Mouse (Mus musculus): ENCODE results near the gene Larp4b. TPM values are rescaled to one million over a fixed set of nuclear protein-coding genes. Genes with fewer than 3 reads are reported as not detected.

Gene Larp4b
- total RNA-seq, 2 experiments from 2014 or later, result 88.9 to 91.0 TPM

- intact Hi-C loops (cut with DNase I), result loop anchor here (10.0 kb wide), 1 partner anchor 175 kb away; the partner anchor contains the start of gene Gtpbp4
Observed at GRCm38 (mm10) chr13:9169616-9170015, 75.9 kb downstream of the Larp4b start.

DNA sequence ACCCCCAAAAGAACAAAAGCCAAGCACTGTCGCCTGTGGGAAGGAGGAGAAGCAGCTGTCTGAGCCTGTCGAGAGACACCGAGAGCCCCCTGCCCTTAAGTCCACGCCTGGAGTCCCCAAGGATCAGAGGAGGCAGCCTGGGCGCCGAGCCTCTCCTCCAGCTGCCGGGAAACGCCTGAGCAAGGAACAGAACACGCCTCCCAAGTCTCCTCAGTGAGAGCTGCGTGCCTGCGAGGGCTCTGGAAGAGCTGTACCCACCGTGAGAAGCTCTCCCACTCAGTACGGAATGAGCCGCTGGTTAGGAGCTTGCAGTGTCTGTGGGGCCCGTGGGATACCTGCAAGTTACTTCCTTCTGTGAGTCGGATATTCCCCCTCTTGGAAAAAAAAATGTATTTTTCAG lies 77.0 kb downstream of the Larp4b start:
- intact Hi-C loops (cut with DNase I), result loop anchor here (10.0 kb wide), 1 partner anchor 176 kb away; the partner anchor contains the start of gene Gtpbp4
- DNase-seq (ENCODE audit: low spot score in 2 of 2), result no peak

More at GRCm38 (mm10) chr13:9169616-9170015, 75.9 kb downstream of the Larp4b start:
- DNase-seq (ENCODE audit: low spot score in 2 of 2), result no peak

DNA sequence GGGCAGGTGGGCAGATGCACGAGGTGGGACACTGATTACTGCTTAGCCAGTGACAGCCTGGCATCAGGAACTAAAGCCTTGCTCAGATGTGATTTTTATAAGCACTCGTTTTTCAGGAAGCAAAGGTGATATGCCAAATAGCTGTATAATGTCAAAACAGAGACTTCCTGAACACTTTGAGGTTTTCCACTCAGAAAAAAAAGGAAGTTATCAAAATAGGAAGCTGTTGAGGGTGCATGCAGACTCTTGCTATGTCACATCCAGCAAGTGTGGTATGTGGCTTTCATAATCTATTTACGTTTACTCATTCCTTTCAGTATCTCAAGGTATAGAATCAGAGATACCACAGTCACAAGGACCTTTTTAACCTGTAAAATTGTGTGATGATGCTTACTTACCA lies 79.7 kb downstream of the Larp4b start:
- intact Hi-C loops (cut with DNase I), result loop anchor here (10.0 kb wide), 1 partner anchor 179 kb away; the partner anchor contains the start of gene Gtpbp4
- DNase-seq (ENCODE audit: low spot score in 2 of 2), result no peak

- no peak for DNase-seq (ENCODE audit: low spot score in 2 of 2)
- intact Hi-C loops (cut with DNase I), result loop anchor here (5.0 to 10.0 kb wide), 2 partner anchors 180 to 462 kb away; partner anchors contain the start of gene Gtpbp4
Observed at GRCm38 (mm10) chr13:9175171-9175570, 81.5 kb downstream of the Larp4b start.

DNA sequence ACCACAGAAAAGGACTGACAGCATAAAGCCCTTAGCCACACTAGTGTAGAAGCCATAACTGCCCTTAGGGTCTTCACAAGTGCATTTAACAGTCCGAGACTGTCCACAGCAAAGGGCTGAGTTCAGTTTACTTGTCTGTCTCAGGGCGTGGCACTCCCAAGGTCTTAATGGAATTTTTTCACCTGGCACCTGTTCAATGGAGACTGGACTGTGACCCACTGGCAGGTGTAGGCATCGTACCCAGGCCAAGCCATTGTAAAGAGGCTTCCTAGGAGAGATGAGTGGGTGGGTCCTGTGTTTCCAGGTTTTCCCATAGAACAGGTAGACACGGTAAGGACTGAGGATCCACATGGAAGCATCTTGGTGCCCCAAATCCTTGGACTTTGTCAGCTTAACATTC lies 84.6 kb downstream of the Larp4b start:
- DNase-seq (ENCODE audit: low spot score in 2 of 2), result no peak
- intact Hi-C loops (cut with DNase I), result loop anchor here (5.0 to 10.0 kb wide), 2 partner anchors 183 to 459 kb away; partner anchors contain the start of gene Gtpbp4

DNA sequence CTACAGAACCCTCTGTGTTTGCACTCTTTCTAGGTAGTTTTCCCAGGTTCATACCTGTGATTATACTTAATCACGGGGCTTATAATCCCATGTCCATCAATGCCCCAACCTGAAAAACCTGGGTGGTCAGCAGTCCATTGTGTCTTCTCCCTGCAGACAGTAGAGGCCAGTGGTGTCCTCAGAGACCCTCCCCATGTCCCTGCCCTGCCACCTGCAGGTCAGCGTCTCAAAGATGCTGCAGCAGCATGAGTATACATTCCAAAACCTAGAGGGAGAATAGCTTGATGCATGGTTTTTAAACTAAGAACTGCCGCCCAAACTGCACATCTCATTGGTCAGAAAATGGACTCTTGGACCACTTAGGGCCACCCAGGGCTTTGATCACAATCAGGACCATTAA lies 85.0 kb downstream of the Larp4b start:
- DNase-seq (ENCODE audit: low spot score in 2 of 2), result no peak
- intact Hi-C loops (cut with DNase I), result loop anchor here (5.0 to 10.0 kb wide), 2 partner anchors 184 to 459 kb away; partner anchors contain the start of gene Gtpbp4

DNA sequence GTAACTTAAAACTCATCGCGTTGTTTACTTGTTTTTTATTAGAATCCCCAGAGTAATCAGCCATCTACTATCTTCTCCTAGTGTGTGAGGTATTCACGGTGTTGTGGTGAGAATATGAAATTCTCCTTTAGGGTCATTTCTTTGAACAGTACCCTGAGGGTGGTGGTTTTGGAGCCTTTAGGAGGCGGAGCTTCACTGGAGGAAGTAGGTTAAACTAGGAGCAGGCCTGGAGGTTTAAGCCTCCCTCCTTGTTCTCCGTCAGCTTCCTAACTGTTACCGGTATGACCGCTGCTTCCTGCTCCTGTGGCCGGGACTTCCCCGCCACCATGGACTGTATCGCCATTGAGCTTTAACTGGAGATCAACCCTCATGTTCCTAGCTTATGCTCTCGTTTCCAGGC lies 86.5 kb downstream of the Larp4b start:
- no peak for DNase-seq (ENCODE audit: low spot score in 2 of 2)
- intact Hi-C loops (cut with DNase I), result loop anchor here (5.0 to 10.0 kb wide), 3 partner anchors 287 to 667 kb away; no protein-coding TSS in a partner anchor

GRCm38 (mm10) chr13:9181106-9181505 lies 87.4 kb downstream of the Larp4b start:
- no peak for DNase-seq (ENCODE audit: low spot score in 2 of 2)
- intact Hi-C loops (cut with DNase I), result loop anchor here (5.0 to 10.0 kb wide), 3 partner anchors 286 to 666 kb away; no protein-coding TSS in a partner anchor

DNA sequence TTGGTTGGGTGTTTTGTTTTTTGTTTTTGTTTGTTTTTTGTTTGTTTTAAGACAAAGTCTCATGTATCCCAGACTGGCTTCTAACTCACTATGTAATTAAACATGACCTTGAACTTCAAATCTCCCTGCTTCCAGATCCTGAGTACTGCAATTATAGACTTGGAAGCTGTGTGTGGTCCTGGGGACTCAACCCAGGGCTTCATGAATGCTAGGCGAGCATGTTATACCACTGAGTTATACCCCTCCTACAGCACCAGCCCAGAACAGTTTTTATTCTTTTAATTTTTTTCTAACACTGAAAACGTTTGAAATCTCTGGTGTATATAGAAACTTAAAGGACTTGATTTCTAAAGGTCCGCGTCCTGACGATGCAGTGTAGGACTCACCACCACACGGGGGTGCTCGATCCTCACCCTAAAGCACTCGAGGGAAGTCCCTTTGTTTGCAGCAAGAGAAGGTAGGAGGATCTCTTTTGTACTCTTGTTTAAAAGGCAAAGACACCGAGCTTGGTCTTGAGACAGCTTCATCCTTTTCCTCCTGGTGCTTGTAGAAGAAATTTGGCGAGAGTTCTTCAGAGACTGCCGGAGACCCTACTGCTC lies 88.1 kb downstream of the Larp4b start:
- intact Hi-C loops (cut with DNase I), result loop anchor here (5.0 to 10.0 kb wide), 3 partner anchors 286 to 666 kb away; no protein-coding TSS in a partner anchor
- peak; percentile 76 to 89 for DNase-seq (ENCODE audit: low spot score in 2 of 2)

- intact Hi-C loops (cut with DNase I), result loop anchor here (5.0 to 10.0 kb wide), 3 partner anchors 283 to 663 kb away; no protein-coding TSS in a partner anchor
- DNase-seq (ENCODE audit: low spot score in 2 of 2), result no peak
Observed at GRCm38 (mm10) chr13:9184281-9184680, 90.6 kb downstream of the Larp4b start.

- DNase-seq (ENCODE audit: low spot score in 2 of 2), result no peak
- intact Hi-C loops (cut with DNase I), result loop anchor here (5.0 to 10.0 kb wide), 3 partner anchors 283 to 663 kb away; no protein-coding TSS in a partner anchor
Observed at GRCm38 (mm10) chr13:9184716-9185115, 91.0 kb downstream of the Larp4b start.

DNA sequence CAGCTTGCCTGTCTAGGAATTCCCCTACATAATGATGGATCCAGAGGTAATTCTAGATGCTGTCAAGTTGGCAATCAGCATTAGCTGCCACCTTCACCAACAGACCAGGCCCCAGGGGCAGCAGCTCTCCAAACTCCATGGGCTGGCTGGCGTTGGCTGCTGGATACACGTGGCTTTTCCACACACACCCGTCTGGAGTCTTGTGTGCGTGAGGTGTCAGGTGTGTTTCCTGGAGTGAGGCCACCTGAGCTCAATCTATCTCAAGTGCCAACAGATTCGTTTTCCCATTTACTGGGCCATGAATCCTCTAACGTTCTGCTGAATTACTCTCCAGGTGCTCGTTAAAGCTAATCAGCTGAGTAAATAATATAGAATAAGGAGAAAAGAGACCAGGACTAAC lies 93.5 kb downstream of the Larp4b start:
- DNase-seq (ENCODE audit: low spot score in 2 of 2), result peak in 1 of 2 experiments; percentile 2
- intact Hi-C loops (cut with DNase I), result loop anchor here (10.0 kb wide), 1 partner anchor 358 kb away; no protein-coding TSS in a partner anchor

- intact Hi-C loops (cut with DNase I), result loop anchor here (10.0 kb wide), 1 partner anchor 357 kb away; no protein-coding TSS in a partner anchor
- DNase-seq (ENCODE audit: low spot score in 2 of 2), result peak in 1 of 2 experiments; percentile 6
Observed at GRCm38 (mm10) chr13:9187566-9188530, 94.2 kb downstream of the Larp4b start.

DNA sequence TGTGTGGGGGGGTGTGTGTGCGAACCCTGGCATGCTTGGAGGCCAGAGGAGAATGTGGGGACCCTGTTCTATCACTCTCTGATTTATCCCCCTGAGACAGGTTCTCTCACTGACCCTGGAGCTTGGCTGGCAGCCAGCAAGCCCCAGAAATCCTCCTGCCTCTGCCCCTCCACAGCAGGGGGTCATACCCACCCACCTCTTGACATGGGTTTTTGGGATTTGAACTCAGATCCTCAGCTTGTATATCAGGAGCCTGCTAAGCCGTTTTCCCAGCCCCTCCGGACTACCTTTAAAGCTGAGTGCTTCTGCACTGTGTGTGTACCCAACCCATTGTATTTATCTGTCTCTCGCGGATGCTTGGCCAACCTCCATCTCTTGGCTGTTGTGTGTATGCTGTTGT lies 95.8 kb downstream of the Larp4b start:
- DNase-seq (ENCODE audit: low spot score in 2 of 2), result peak in 1 of 2 experiments; percentile 1
- intact Hi-C loops (cut with DNase I), result loop anchor here (10.0 kb wide), 1 partner anchor 355 kb away; no protein-coding TSS in a partner anchor

GRCm38 (mm10) chr13:9191172-9192140 lies 97.8 kb downstream of the Larp4b start:
- intact Hi-C loops (cut with DNase I), result loop anchor here (5.0 to 10.0 kb wide), 2 partner anchors 53 to 86 kb away; partner anchors contain the start of gene Dip2c
- peak; percentile 77 to 83 for DNase-seq (ENCODE audit: low spot score in 2 of 2)

DNA sequence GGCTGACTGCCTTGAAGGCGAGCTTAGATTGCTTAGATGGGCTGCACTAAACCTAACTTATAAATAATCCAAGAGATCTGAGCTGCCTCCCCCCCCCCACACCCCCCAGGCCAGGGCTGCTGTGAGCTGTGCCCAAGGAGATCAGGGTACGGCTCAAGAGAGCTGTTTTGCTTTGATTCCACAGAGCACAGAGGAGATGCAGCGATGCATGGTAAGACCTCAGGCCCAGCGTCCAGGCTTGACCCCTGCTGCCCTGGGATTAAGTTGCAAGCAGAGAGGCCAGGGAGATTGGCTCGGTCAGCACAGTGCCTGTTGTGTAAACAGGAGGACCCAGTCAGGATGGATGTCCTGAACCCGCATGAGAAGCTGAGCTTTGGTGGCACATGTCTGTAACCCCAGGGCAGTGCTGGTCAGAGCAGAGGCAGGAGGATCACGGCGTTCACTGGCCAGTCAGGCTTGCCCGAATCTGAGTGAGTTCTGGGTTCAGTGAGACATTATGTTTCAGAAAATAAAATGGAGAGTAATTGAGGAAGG lies 99.2 kb downstream of the Larp4b start:
- DNase-seq (ENCODE audit: low spot score in 2 of 2), result peak in 1 of 2 experiments; percentile 2
- intact Hi-C loops (cut with DNase I), result loop anchor here (5.0 to 10.0 kb wide), 2 partner anchors 52 to 84 kb away; partner anchors contain the start of gene Dip2c

DNA sequence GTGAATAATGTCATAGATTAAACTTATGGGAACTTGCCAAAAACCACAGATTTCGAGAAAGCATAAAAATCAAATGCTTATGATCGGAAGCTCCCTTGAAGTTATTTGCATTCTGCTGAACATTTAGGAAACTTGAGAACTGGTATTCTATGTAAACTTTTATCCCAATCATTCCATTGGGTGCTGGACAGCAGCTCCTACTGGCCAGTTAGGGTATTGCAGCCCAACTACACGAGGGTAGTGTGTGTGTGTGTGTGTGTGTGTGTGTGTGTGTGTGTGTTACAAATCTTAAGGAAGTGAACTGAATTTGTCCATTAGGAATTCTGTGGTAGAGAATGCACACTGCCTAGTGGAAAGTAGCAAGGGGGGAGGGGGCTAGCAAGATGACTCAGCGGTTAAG lies 101.0 kb downstream of the Larp4b start:
- DNase-seq (ENCODE audit: low spot score in 2 of 2), result peak in 1 of 2 experiments; percentile 2
- intact Hi-C loops (cut with DNase I), result loop anchor here (5.0 to 10.0 kb wide), 2 partner anchors 50 to 83 kb away; partner anchors contain the start of gene Dip2c

GRCm38 (mm10) chr13:9195565-9195964 lies 101.9 kb downstream of the Larp4b start:
- DNase-seq (ENCODE audit: low spot score in 2 of 2), result peak in 1 of 2 experiments; percentile 3
- intact Hi-C loops (cut with DNase I), result loop anchor here (10.0 kb wide), 1 partner anchor 49 kb away; no protein-coding TSS in a partner anchor

Data from left cerebral cortex, postnatal 14 days (tissue).